ENCODE assay signal across 8 mouse cellular contexts in the genomic region with DNA sequence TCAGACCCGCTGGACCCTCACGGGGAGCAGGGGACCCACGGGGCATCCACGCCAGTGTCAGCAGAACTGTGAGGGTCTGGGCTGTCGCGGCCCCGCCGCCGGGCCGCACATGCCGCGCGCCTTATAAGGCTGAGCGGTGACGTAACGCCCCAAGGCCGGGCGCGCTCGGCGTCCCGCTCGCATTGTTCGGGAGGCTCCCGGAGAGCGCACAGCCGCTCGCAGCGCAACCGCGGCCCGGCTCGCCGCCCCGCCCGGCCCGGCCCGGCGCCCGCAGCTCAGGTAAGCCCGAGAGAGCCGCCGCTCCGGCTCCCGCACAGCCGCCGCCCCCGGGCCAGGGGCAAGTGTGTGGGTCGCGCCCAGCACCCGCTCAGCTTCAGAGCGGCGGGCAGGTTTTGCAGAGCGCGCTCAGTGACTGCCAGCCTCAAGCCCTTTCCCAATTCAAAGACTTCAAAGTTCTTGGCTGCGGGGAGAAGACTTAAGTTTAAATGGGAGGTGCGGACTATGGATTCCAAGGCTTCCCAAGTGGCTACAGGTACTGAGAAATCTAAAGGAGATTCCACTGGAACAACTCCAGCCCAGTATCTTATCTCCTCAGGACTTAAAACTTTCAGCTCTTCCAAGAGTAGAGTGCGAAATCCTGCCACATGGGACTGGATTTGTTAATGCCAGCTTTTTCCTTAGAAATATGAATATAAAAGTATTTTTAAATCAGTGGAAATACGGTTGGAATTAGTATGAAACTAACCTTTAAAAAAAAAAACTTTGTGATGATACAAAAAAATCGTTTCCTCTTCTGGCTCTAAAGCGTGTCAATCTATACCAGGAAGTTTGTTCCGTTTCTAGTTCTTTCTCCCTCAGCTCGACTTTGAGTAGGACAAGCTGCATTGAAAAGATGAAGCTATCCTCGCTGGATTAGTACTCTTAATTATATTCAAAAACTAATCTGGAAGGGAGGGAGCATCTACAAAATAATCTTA. TPM values are rescaled to one million over a fixed set of nuclear protein-coding genes. Genes with fewer than 3 reads are reported as not detected.
A peak's percentile ranks its signal among the peaks of the same experiment; 100 is the strongest.
DNase-seq lines count a peak whose midpoint lies in the region; ATAC-seq lines count a peak whose summit lies in the region.

No protein-coding gene starts in this region.

- peak; percentile 93 for ATAC-seq in liver, embryonic 11.5 days (replicated peaks; ENCODE audit: low FRiP score)
- ATAC-seq in monocyte, adult 5-6 weeks (replicated peaks; ENCODE audit: insufficient number of reproducible peaks, low FRiP score, low TSS enrichment, poor library complexity, severe bottlenecking): peak; percentile 47; the same call in 1 of the 2 replicates

- no peaks in the 10 kb centered on the region for H3K9me3 ChIP-seq in embryonic facial prominence, embryonic 10.5 days
- H3K9me3 ChIP-seq in liver, embryonic 11.5 days (ENCODE audit: control insufficient read depth, low read length): no peaks in the 10 kb centered on the region

- H3K4me2 ChIP-seq in liver, embryonic 11.5 days: peak overlapping the region; percentile 80

- H3K27ac ChIP-seq in embryonic facial prominence, embryonic 10.5 days (replicated peaks): peak overlapping the region; percentile 95
- H3K27ac ChIP-seq in liver, embryonic 11.5 days (ENCODE audit: low read depth, low read length): no peak overlapping the region

- 2% methylated on average over 64 of the region's 64 CpGs for WGBS in embryonic facial prominence, embryonic 10.5 days
- 1% methylated on average over 64 of the region's 64 CpGs for WGBS in liver, embryonic 11.5 days

- peak overlapping the region; percentile 76 for H3K9ac ChIP-seq in liver, embryonic 11.5 days (ENCODE audit: low read depth, low read length)

- H3K4me1 ChIP-seq in embryonic facial prominence, embryonic 10.5 days: peaks cover 28% of the 10 kb centered on the region
- no peaks in the 10 kb centered on the region; the same call in 1 of the 2 replicates for H3K4me1 ChIP-seq in liver, embryonic 11.5 days (replicated peaks; ENCODE audit: control insufficient read depth, insufficient read depth, low read length)

- peaks cover 3% of the 10 kb centered on the region; the same call in 1 of the 2 replicates for H3K36me3 ChIP-seq in embryonic facial prominence, embryonic 10.5 days (replicated peaks)
- no peaks in the 10 kb centered on the region for H3K36me3 ChIP-seq in liver, embryonic 11.5 days (ENCODE audit: control insufficient read depth, insufficient read depth, low read length)

- H3K4me3 ChIP-seq in embryonic facial prominence, embryonic 10.5 days: peak overlapping the region; percentile 79
- H3K4me3 ChIP-seq in liver, embryonic 11.5 days (ENCODE audit: low read depth, low read length): peak overlapping the region; percentile 68

- DNase-seq in layer of hippocampus, adult 11-12 months (ENCODE audit: low spot score): peak; percentile 48
- no peak for DNase-seq in layer of hippocampus, adult 9-10 months (ENCODE audit: low spot score)
- DNase-seq in embryonic facial prominence, embryonic 10.5 days (ENCODE audit: low spot score): peak; percentile 86
- DNase-seq in heart, adult 9 months (ENCODE audit: low spot score in 2 of 2): peak; percentile 84 to 85
- DNase-seq in kidney, adult 8-10 months: peak; percentile 53 to 67
- DNase-seq in liver, embryonic 11.5 days (ENCODE audit: low spot score): peak; percentile 75
- peak; percentile 61 to 83 for DNase-seq in spleen, postnatal 4 days (ENCODE audit: low spot score in 2 of 2)

- peaks cover 4% of the 10 kb centered on the region; the same call in 1 of the 2 replicates for H3K27me3 ChIP-seq in embryonic facial prominence, embryonic 10.5 days (replicated peaks; ENCODE audit: low read depth, poor library complexity, severe bottlenecking)
- H3K27me3 ChIP-seq in liver, embryonic 11.5 days (replicated peaks; ENCODE audit: control insufficient read depth, insufficient read depth, low read length): no peaks in the 10 kb centered on the region

RNA-seq across cellular contexts. Expression of gene Cmss1, which starts 57.3 kb away (rescaled TPM):
- polyA plus RNA-seq in embryonic facial prominence, embryonic 10.5 days (2016; fragmentation: Nextera tagmentation; extraction: Ambion mirVana): 58.1 and 64.6 TPM in 2 replicates
- 70.5 and 71.3 TPM in 2 replicates for polyA plus RNA-seq in liver, embryonic 11.5 days (2014; fragmentation: Nextera tagmentation; extraction: Ambion mirVana)
- total RNA-seq in monocyte, adult 5-6 weeks (2017): 3.9 to 11.3 TPM (median 9.0 TPM) in 3 replicates
